Mouse (Mus musculus) lung, adult 2 months (tissue): ENCODE measurements at regions not wholly inside any gene's neighbourhood (a gene's known extent, or its start where the extent isn't known, plus 50 kb on each side); places are given as distances from the start of the nearest gene placed in this dataset.

ENCODE experiments used
- CTCF ChIP-seq: fragments of 200-500 bp; IDR thresholded peaks from 2 replicates; pipeline ENCODE4 v1.5.1; 2011; ENCODE audit warnings: mild to moderate bottlenecking, low read length, control low read depth; ENCODE audit not compliant: insufficient read depth
- POLR2A ChIP-seq: fragments of 200-500 bp; IDR thresholded peaks from 2 replicates; pipeline ENCODE4 v1.6.1; 2011; ENCODE audit warnings: low read depth, mild to moderate bottlenecking, control low read depth, low read length, borderline replicate concordance; ENCODE audit errors: extremely low read depth

GRCm38 (mm10) chr1:92270486-92271058 lies 75.1 kb upstream of the Hdac4 start:
- TF ChIP-seq POLR2A (no peak), CTCF (no peak)
